Mouse (Mus musculus): ENCODE data around the gene Cdk17. TPM values are rescaled to one million over a fixed set of nuclear protein-coding genes. Genes with fewer than 3 reads are reported as not detected.

Gene Cdk17
- polyA plus RNA-seq, 1 experiment = 25.8 TPM

DNA sequence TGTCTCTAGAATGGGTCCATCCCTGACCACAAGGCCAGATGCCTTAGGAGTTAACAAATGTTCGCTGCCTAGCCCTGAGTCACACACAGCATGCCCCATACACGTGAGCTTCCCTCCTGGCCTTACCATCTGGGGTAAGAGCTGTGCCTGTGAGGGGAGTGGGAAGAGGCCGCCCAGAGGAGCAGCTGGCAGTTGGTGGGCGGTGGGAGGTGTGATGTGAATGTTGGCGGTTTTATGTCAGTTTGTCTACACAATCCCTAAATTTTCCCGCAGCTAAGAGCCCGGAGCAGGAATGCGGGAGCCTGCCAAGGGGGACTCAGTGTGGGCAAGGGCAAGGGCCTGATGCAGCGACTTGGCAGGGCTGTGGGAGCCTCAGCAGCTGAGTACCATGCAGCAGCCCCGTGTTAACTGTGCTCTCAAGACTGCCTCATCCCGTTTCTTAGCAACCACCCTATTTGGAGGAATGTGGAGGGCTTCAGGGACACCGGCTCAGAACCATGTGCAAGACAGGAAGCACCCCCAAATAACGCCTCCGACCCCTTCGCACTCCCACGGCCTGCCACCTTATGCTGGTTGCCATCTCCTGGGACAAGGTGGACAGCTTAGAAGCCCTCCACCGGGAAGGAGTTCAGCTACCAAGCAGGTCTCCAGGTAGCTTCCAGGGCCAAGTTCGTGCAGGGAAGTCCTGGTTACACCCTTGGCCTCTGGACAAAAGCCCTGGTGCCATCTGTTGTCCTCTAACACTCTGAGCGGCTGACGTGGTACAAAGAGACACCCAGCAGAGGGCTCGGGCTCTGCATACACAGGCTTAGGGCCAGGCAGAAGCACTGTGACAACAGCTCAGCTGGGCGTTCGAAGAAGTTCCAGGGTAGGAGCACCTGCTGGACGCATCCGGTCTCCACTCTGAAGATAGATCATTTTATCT, 114.8 kb downstream of the Cdk17 start:
- TF ChIP-seq POLR2A (IDR thresholded peaks at IDR 0.05; ENCODE audit: borderline replicate concordance, low read depth, low read length) = no peak
- no peak for TF ChIP-seq CTCF (IDR thresholded peaks at IDR 0.05; ENCODE audit: low read depth, low read length)
- no peak overlapping the region for H3K4me3 ChIP-seq (ENCODE audit: insufficient read depth, low read length)
- H3K27ac ChIP-seq (ENCODE audit: insufficient read depth, low read depth, low read length) = no peak overlapping the region
- H3K4me1 ChIP-seq (ENCODE audit: control insufficient read depth, insufficient read depth, low read length) = peaks cover 43% of the 10 kb centered on the region

- no peak overlapping the region for H3K27ac ChIP-seq (ENCODE audit: insufficient read depth, low read depth, low read length)
- TF ChIP-seq CTCF (IDR thresholded peaks at IDR 0.05; ENCODE audit: low read depth, low read length) (no peak), POLR2A (IDR thresholded peaks at IDR 0.05; ENCODE audit: borderline replicate concordance, low read depth, low read length) (no peak)
- H3K4me3 ChIP-seq (ENCODE audit: insufficient read depth, low read length) = no peak overlapping the region
- H3K4me1 ChIP-seq (ENCODE audit: control insufficient read depth, insufficient read depth, low read length) = peaks cover 36% of the 10 kb centered on the region
These were observed 115.7 kb downstream of the Cdk17 start for GRCm38 (mm10) chr10:93276349-93276763.

DNA sequence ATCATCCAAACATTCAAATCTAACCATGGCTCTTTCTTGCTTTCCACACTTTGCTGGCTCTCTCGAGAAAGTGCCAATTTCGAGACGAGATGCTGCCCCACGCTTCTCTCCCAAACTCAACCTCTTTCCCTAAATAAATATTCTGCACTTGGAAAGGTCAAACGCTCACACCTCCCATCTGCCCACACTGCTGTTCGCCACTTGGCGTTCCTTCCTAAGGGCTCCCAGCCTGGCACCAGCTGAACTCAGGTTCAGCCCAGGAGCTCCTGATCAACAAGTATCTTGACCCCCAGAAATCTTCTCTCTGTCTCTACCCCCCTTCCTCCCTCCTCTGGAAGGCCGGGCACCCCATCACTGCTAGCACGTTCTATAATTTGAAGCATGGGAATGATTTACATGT, 116.2 kb downstream of the Cdk17 start:
- Histone ChIP-seq H3K4me1 (ENCODE audit: control insufficient read depth, insufficient read depth, low read length) (peaks cover 31% of the 10 kb centered on the region), H3K4me3 (ENCODE audit: insufficient read depth, low read length) (no peak overlapping the region), H3K27ac (ENCODE audit: insufficient read depth, low read depth, low read length) (no peak overlapping the region)
- TF ChIP-seq CTCF (IDR thresholded peaks at IDR 0.05; ENCODE audit: low read depth, low read length) (no peak), POLR2A (IDR thresholded peaks at IDR 0.05; ENCODE audit: borderline replicate concordance, low read depth, low read length) (no peak)

GRCm38 (mm10) chr10:93278361-93278760, 117.7 kb downstream of the Cdk17 start:
- Histone ChIP-seq H3K4me3 (ENCODE audit: insufficient read depth, low read length) (no peak overlapping the region), H3K27ac (ENCODE audit: insufficient read depth, low read depth, low read length) (no peak overlapping the region), H3K4me1 (ENCODE audit: control insufficient read depth, insufficient read depth, low read length) (peaks cover 16% of the 10 kb centered on the region)
- TF ChIP-seq CTCF (IDR thresholded peaks at IDR 0.05; ENCODE audit: low read depth, low read length) (no peak), POLR2A (IDR thresholded peaks at IDR 0.05; ENCODE audit: borderline replicate concordance, low read depth, low read length) (no peak)

- TF ChIP-seq POLR2A (IDR thresholded peaks at IDR 0.05; ENCODE audit: borderline replicate concordance, low read depth, low read length) (no peak), CTCF (IDR thresholded peaks at IDR 0.05; ENCODE audit: low read depth, low read length) (no peak)
- H3K4me1 ChIP-seq (ENCODE audit: control insufficient read depth, insufficient read depth, low read length) = peaks cover 11% of the 10 kb centered on the region
- no peak overlapping the region for H3K27ac ChIP-seq (ENCODE audit: insufficient read depth, low read depth, low read length)
- no peak overlapping the region for H3K4me3 ChIP-seq (ENCODE audit: insufficient read depth, low read length)
These were observed 118.4 kb downstream of the Cdk17 start for GRCm38 (mm10) chr10:93279062-93279461.

DNA sequence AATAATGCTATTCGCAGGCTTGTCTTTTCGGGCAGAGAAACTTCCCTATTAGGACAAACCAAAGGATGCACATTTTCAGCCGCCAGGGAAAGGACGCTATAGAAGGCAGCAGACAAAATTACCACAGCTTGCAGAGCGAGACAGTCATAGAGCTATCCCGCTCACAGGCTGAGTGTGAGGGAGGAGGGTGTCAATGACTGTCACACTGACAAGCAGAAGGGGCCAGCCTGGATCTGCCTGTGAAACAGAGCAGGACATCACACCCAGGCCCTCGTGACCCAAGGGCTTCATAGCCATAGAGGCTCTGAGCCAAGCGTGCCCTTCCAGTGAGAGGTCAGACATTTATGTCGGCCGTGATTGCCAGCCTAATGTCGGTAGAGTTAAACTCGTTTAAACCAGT, 119.9 kb downstream of the Cdk17 start:
- TF ChIP-seq CTCF (IDR thresholded peaks at IDR 0.05; ENCODE audit: low read depth, low read length) (no peak), POLR2A (IDR thresholded peaks at IDR 0.05; ENCODE audit: borderline replicate concordance, low read depth, low read length) (no peak)

DNA sequence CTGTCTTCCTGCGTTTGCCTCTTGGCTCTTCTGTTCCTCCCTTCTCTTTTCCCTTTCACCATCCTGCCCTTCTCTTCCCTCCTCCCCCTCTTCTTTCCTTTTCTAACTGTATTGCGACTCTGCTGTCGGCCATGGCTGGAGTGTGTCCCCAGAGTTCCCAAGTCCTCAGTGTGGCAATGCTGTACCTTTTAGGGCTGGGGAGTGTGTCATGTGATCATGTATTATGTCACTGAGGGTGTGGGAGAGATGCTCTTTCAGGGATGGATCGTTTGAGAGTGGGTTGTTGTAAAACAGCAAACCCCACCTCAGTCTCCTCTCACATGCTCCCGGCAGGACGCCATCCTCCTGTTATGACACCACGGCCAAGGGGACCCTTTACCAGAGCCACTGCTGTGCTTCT, 120.4 kb downstream of the Cdk17 start:
- no peak overlapping the region for H3K27ac ChIP-seq (ENCODE audit: insufficient read depth, low read depth, low read length)
- no peak for TF ChIP-seq POLR2A (IDR thresholded peaks at IDR 0.05; ENCODE audit: borderline replicate concordance, low read depth, low read length)
- no peak for TF ChIP-seq CTCF (IDR thresholded peaks at IDR 0.05; ENCODE audit: low read depth, low read length)
- peaks cover 2% of the 10 kb centered on the region; the same call in 1 of the 2 replicates for H3K4me1 ChIP-seq (ENCODE audit: control insufficient read depth, insufficient read depth, low read length)
- H3K4me3 ChIP-seq (ENCODE audit: insufficient read depth, low read length) = no peak overlapping the region

More for the DNA sequence above, 119.9 kb downstream of the Cdk17 start:
- H3K27ac ChIP-seq (ENCODE audit: insufficient read depth, low read depth, low read length) = no peak overlapping the region
- no peak overlapping the region for H3K4me3 ChIP-seq (ENCODE audit: insufficient read depth, low read length)
- H3K4me1 ChIP-seq (ENCODE audit: control insufficient read depth, insufficient read depth, low read length) = peaks cover 2% of the 10 kb centered on the region; the same call in 1 of the 2 replicates

DNA sequence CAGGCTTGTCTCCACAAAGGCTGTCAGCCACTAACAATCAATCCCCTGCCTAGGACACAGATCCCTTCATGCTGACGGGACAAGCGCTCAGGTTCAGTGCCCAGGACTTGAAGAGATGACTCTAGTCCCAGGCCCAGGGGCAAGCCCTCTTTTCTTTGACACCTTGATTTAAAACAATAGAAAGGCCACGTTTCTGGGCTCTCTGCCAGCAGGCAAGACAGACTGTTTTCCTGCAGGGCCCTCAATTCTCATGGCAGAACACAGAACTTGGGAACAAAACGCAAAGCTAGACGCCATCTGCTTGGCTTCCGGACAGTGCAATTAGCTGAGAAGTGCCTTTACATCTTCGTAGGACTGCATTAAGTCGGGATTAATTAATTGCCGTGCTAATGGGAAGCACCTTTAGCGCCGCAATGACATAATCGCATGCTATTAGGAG, 121.9 kb downstream of the Cdk17 start:
- Histone ChIP-seq H3K4me1 (ENCODE audit: control insufficient read depth, insufficient read depth, low read length) (peaks cover 2% of the 10 kb centered on the region; the same call in 1 of the 2 replicates), H3K4me3 (ENCODE audit: insufficient read depth, low read length) (no peak overlapping the region), H3K27ac (ENCODE audit: insufficient read depth, low read depth, low read length) (no peak overlapping the region)
- TF ChIP-seq POLR2A (IDR thresholded peaks at IDR 0.05; ENCODE audit: borderline replicate concordance, low read depth, low read length) = no peak
- no peak for TF ChIP-seq CTCF (IDR thresholded peaks at IDR 0.05; ENCODE audit: low read depth, low read length)

GRCm38 (mm10) chr10:93283258-93283657, 122.6 kb downstream of the Cdk17 start:
- Histone ChIP-seq H3K4me1 (ENCODE audit: control insufficient read depth, insufficient read depth, low read length) (peaks cover 2% of the 10 kb centered on the region), H3K4me3 (ENCODE audit: insufficient read depth, low read length) (no peak overlapping the region), H3K27ac (ENCODE audit: insufficient read depth, low read depth, low read length) (no peak overlapping the region)
- TF ChIP-seq POLR2A (IDR thresholded peaks at IDR 0.05; ENCODE audit: borderline replicate concordance, low read depth, low read length) (no peak), CTCF (IDR thresholded peaks at IDR 0.05; ENCODE audit: low read depth, low read length) (peak; percentile 79)

GRCm38 (mm10) chr10:93285489-93285888, 124.8 kb downstream of the Cdk17 start:
- TF ChIP-seq CTCF (IDR thresholded peaks at IDR 0.05; ENCODE audit: low read depth, low read length) (no peak), POLR2A (IDR thresholded peaks at IDR 0.05; ENCODE audit: borderline replicate concordance, low read depth, low read length) (no peak)

More at GRCm38 (mm10) chr10:93285489-93285888, 124.8 kb downstream of the Cdk17 start:
- peaks cover 5% of the 10 kb centered on the region for H3K4me1 ChIP-seq (ENCODE audit: control insufficient read depth, insufficient read depth, low read length)
- no peak overlapping the region for H3K4me3 ChIP-seq (ENCODE audit: insufficient read depth, low read length)
- no peak overlapping the region for H3K27ac ChIP-seq (ENCODE audit: insufficient read depth, low read depth, low read length)

Measured in bone marrow macrophage, adult 2 months (primary cell).